Mouse (Mus musculus) lung, embryonic 14.5 days (tissue): ENCODE results near the gene Tgm7. TPM values are rescaled to one million over a fixed set of nuclear protein-coding genes. Genes with fewer than 3 reads are reported as not detected.

Source experiments
- ATAC-seq: fragments of 200-750 bp; cut with Nextera tagmentation; 2 replicates; pipeline ENCODE4 v1.8.0; 2017; ENCODE audit warnings: mild to moderate bottlenecking, moderate TSS enrichment, moderate library complexity; ENCODE audit not compliant: insufficient read depth
- DNase-seq: peaks from one replicate; pipeline ENCODE4 v3.0.0-alpha.2; 2015
- H3K27ac ChIP-seq: fragments of 300-500 bp; sonication (generic); 2 replicates; pipeline ENCODE4 v1.5.1; 2014; ENCODE audit warnings: low read depth, mild to moderate bottlenecking, moderate library complexity
- H3K27me3 ChIP-seq: fragments of 300-500 bp; sonication (generic); 2 replicates; pipeline ENCODE4 v1.6.1; 2014; ENCODE audit warnings: low read length, control low read depth; ENCODE audit not compliant: insufficient read depth
- H3K36me3 ChIP-seq: fragments of 300-500 bp; sonication (generic); 2 replicates; pipeline ENCODE4 v1.6.1; 2014; ENCODE audit warnings: control low read depth; ENCODE audit not compliant: insufficient read depth
- H3K4me1 ChIP-seq: fragments of 300-500 bp; sonication (generic); 2 replicates; pipeline ENCODE4 v1.6.1; 2014; ENCODE audit warnings: antibody characterized with exemption, control low read depth; ENCODE audit not compliant: insufficient read depth
- H3K4me2 ChIP-seq: fragments of 300-500 bp; sonication (generic); 2 replicates; pipeline ENCODE4 v1.6.1; 2014; ENCODE audit warnings: mild to moderate bottlenecking
- H3K4me3 ChIP-seq: fragments of 300-500 bp; sonication (generic); 2 replicates; pipeline ENCODE4 v1.5.1; 2014; ENCODE audit warnings: low read depth, low read length
- H3K9ac ChIP-seq: fragments of 300-500 bp; sonication (generic); 2 replicates; pipeline ENCODE4 v1.6.1; 2014
- H3K9me3 ChIP-seq: fragments of 300-500 bp; sonication (generic); 2 replicates; pipeline ENCODE4 v1.6.1; 2016; ENCODE audit warnings: low read depth, low read length, control low read depth
- CTCF ChIP-seq: IDR thresholded peaks from 2 replicates; pipeline ENCODE4 v1.5.1; 2016; ENCODE audit warnings: antibody characterized with exemption, low read depth
- WGBS: fragments of 180-500 bp; shearing (Covaris S2); extraction: QIAGEN DNeasy Blood & Tissue Kit; methylation state at CpG from one replicate; pipeline ENCODE4 v1.1.7; 2014; 5-methylcytosine and 5-hydroxymethylcytosine counted together
- polyA plus RNA-seq: library from polyadenylated mRNA; unstranded; fragments of >200 nt; fragmentation: Nextera tagmentation; extraction: Ambion mirVana; gene quantifications from 2 replicates; pipeline ENCODE4 v1.2.1, GENCODE M21; 2014

Gene Tgm7
- polyA plus RNA-seq: not detected in 2 replicates

DNA sequence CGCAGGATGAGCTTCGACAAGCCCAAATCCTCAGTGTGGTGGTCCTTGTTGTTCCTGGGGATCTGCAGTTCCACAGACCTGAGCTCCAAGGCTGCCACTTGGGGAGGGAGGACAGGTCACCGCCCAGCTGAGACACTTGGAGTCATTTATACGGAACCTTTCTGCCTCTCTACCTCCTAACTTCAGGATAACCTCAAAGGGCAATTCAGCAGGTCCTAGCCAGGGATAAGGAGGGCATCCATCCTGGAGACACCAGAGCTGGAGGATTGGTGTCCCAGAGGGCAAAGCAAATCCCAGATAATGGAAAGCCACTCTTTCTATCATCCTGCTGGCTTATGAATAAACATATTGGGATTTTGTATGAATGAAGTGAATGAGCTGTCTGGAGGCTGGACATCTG lies at the start of gene Tgm7:
Gene Tgm7 (minus strand): TSS at position 101 of the 400 bp plus-strand sequence.
- DNase-seq (no peak), ATAC-seq (no peak)
- Histone ChIP-seq H3K4me1 (no peaks in the 10 kb centered on the region), H3K27me3 (no peaks in the 10 kb centered on the region), H3K27ac (no peak within 1 kb of the TSS; the same call in 1 of the 2 replicates), H3K4me2 (no peak within 1 kb of the TSS), H3K4me3 (no peak within 1 kb of the TSS), H3K9ac (no peak within 1 kb of the TSS), H3K36me3 (no peaks in the 10 kb centered on the region), H3K9me3 (no peaks in the 10 kb centered on the region)
- TF ChIP-seq CTCF: no peak
- WGBS: 73% methylated on average over 4 of the region's 4 CpGs

GRCm38 (mm10) chr2:121153100-121153499 lies 43.5 kb upstream of the Tgm7 start:
- no peaks in the 10 kb centered on the region for H3K9me3 ChIP-seq
- ATAC-seq (no peak), DNase-seq (peak; percentile 21)
- no peak overlapping the region for H3K4me2 ChIP-seq
- peak; percentile 41 for TF ChIP-seq CTCF
- H3K4me1 ChIP-seq: no peaks in the 10 kb centered on the region
- 81% methylated on average over 3 of the region's 3 CpGs for whole genome bisulfite sequencing
- peaks cover 24% of the 10 kb centered on the region for H3K36me3 ChIP-seq
- H3K27me3 ChIP-seq: no peaks in the 10 kb centered on the region
- H3K9ac ChIP-seq: no peak overlapping the region
- no peak overlapping the region for H3K27ac ChIP-seq
- H3K4me3 ChIP-seq: no peak overlapping the region

GRCm38 (mm10) chr2:121149679-121150078 lies 40.1 kb upstream of the Tgm7 start:
- Histone ChIP-seq H3K9ac (no peak overlapping the region), H3K4me3 (no peak overlapping the region), H3K4me1 (no peaks in the 10 kb centered on the region), H3K36me3 (peaks cover 20% of the 10 kb centered on the region; the same call in 1 of the 2 replicates), H3K27ac (no peak overlapping the region), H3K4me2 (no peak overlapping the region), H3K9me3 (no peaks in the 10 kb centered on the region), H3K27me3 (no peaks in the 10 kb centered on the region)
- ATAC-seq (no peak), DNase-seq (no peak)
- TF ChIP-seq CTCF: no peak
- WGBS: 84% methylated on average over 5 of the region's 5 CpGs

DNA sequence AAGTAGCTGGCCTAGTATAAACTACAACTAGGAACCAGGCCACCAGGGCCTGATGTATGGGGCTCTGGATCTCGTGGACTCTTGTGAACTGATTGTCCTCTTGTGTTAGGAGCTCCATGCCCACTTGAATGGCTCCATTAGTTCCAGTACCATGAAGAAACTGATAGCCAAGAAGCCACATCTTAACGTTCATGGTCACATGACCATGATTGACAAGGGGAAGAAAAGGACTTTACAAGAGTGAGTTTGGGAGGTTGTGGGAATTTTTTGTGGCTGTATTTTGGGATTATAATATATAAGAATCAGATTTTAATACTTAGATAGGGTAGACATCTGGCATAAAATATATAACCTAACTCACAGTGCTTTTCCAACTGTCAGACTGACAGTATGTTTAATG lies 32.8 kb upstream of the Tgm7 start:
- Histone ChIP-seq H3K9ac (no peak overlapping the region), H3K36me3 (peaks cover 41% of the 10 kb centered on the region)
- no peak for ATAC-seq

DNA sequence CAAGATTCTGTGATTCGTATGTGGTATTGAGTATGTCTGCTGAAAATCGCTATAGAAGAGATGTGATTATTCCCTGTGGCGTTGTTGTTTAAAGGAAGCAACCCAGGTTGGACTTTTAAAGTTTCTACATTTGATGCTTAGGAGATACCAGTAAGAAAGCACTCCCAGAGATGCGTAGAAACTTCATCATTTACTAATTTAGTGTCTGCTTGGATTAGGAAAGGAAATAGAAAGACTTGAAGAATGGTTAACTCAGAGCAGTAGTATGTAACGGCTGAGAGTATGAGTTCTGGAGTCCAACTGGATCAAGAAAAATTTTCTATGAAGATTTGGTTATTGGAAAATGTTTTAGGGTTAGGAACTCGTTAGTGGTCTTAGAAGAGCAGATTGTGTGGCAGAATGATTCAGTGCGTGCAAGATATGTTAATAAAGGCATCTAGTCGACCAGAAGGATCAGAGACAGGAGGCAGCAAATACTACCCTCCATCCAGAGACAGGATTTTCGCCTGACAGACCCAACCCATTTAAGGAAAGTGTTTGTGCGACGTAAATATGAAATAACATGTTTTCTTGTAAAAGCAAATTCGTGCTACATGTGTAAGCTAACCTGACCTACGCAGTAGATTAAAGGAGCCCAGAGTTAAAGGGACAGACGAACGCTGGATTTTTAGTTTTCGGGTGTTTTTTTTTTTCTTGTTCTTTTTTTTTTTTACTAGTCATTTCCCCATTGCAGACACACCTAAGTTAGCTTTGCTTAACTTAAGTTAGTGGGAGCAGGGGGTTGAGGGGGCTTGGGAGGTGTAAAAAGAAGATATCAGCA lies 31.8 kb upstream of the Tgm7 start:
- peak overlapping the region; percentile 99 for H3K27ac ChIP-seq
- H3K36me3 ChIP-seq: peaks cover 33% of the 10 kb centered on the region
- H3K9ac ChIP-seq: peak overlapping the region; percentile 90
- no peak for ATAC-seq
- H3K9me3 ChIP-seq: peaks cover 8% of the 10 kb centered on the region; the same call in 1 of the 2 replicates
- H3K27me3 ChIP-seq: no peaks in the 10 kb centered on the region
- WGBS: 67% methylated on average over 16 of the region's 16 CpGs
- peak overlapping the region; percentile 93 for H3K4me2 ChIP-seq
- no peak for TF ChIP-seq CTCF
- peaks cover 7% of the 10 kb centered on the region for H3K4me1 ChIP-seq
- H3K4me3 ChIP-seq: peak overlapping the region; percentile 67
- no peak for DNase-seq

More for the DNA sequence above, 32.8 kb upstream of the Tgm7 start:
- no peak overlapping the region for H3K4me2 ChIP-seq
- no peaks in the 10 kb centered on the region for H3K27me3 ChIP-seq
- H3K27ac ChIP-seq: no peak overlapping the region
- no peak overlapping the region for H3K4me3 ChIP-seq
- 79% methylated on average over 2 of the region's 2 CpGs for WGBS
- peaks cover 7% of the 10 kb centered on the region for H3K4me1 ChIP-seq
- peaks cover 8% of the 10 kb centered on the region; the same call in 1 of the 2 replicates for H3K9me3 ChIP-seq
- no peak for DNase-seq
- no peak for TF ChIP-seq CTCF

GRCm38 (mm10) chr2:121140018-121140882 lies 30.7 kb upstream of the Tgm7 start, which contains the start of the genes Adal and Lcmt2:
Adal (plus strand) TSS chr2:121140428.
Lcmt2 (minus strand) TSS chr2:121140653.
- Histone ChIP-seq H3K4me2 (peak within 1 kb of the TSS; percentile 93), H3K4me3 (peak within 1 kb of the TSS; percentile 67), H3K9me3 (peaks cover 8% of the 10 kb centered on the region; the same call in 1 of the 2 replicates), H3K36me3 (peaks cover 32% of the 10 kb centered on the region), H3K4me1 (peaks cover 7% of the 10 kb centered on the region), H3K27me3 (no peaks in the 10 kb centered on the region), H3K9ac (peak within 1 kb of the TSS; percentile 90), H3K27ac (peak within 1 kb of the TSS; percentile 99)
- ATAC-seq: peak; percentile 95
- under 1% methylated on average over 87 of the region's 87 CpGs for WGBS
- TF ChIP-seq CTCF: no peak
- DNase-seq: peak; percentile 96
